Mouse (Mus musculus) limb, embryonic 14.5 days (tissue): ENCODE measurements around the gene Atp2b2. TPM values are rescaled to one million over a fixed set of nuclear protein-coding genes. Genes with fewer than 3 reads are reported as not detected.

Source experiments
- ATAC-seq: fragments of 200-750 bp; cut with Nextera tagmentation; 2 replicates; pipeline ENCODE4 v1.8.0; 2017; ENCODE audit warnings: low read depth, moderate number of reproducible peaks, moderate TSS enrichment; ENCODE audit not compliant: low FRiP score
- DNase-seq: peaks from one replicate; pipeline ENCODE4 v3.0.0-alpha.2; 2015; ENCODE audit warnings: low spot score
- H3K27ac ChIP-seq: fragments of 300-500 bp; sonication (generic); replicated peaks from 2 replicates; pipeline ENCODE4 v1.5.1; 2014; ENCODE audit warnings: low read depth, mild to moderate bottlenecking, low read length, moderate library complexity, mixed read lengths
- H3K27me3 ChIP-seq: fragments of 300-500 bp; sonication (generic); 2 replicates; pipeline ENCODE4 v1.6.1; 2014; ENCODE audit warnings: low read length, mixed read lengths; ENCODE audit not compliant: control insufficient read depth, insufficient read depth
- H3K36me3 ChIP-seq: fragments of 300-500 bp; sonication (generic); 2 replicates; pipeline ENCODE4 v1.6.1; 2014; ENCODE audit warnings: mild to moderate bottlenecking, low read length, moderate library complexity, mixed read lengths; ENCODE audit not compliant: control insufficient read depth, insufficient read depth
- H3K4me1 ChIP-seq: fragments of 300-500 bp; sonication (generic); 2 replicates; pipeline ENCODE4 v1.6.1; 2014; ENCODE audit warnings: antibody characterized with exemption, low read length, mixed read lengths; ENCODE audit not compliant: control insufficient read depth, insufficient read depth
- H3K4me2 ChIP-seq: fragments of 300-500 bp; sonication (generic); replicated peaks from 2 replicates; pipeline ENCODE4 v1.6.1; 2014; ENCODE audit warnings: low read depth, mild to moderate bottlenecking, low read length, moderate library complexity; ENCODE audit not compliant: severe bottlenecking
- H3K4me3 ChIP-seq: fragments of 300-500 bp; sonication (generic); replicated peaks from 2 replicates; pipeline ENCODE4 v1.5.1; 2014; ENCODE audit warnings: low read length
- H3K9ac ChIP-seq: fragments of 300-500 bp; sonication (generic); 2 replicates; pipeline ENCODE4 v1.6.1; 2014; ENCODE audit warnings: mild to moderate bottlenecking, low read depth, low read length, moderate library complexity; ENCODE audit not compliant: severe bottlenecking
- H3K9me3 ChIP-seq: fragments of 300-500 bp; sonication (generic); 2 replicates; pipeline ENCODE4 v1.6.1; 2016; ENCODE audit warnings: low read length; ENCODE audit not compliant: control insufficient read depth
- POLR2A ChIP-seq: fragments of 200-500 bp; IDR thresholded peaks from 2 replicates; pipeline ENCODE4 v1.8.0; 2012; ENCODE audit warnings: inconsistent platforms, mild to moderate bottlenecking, moderate library complexity, borderline replicate concordance; ENCODE audit not compliant: insufficient read depth, insufficient read length; ENCODE audit errors: extremely low read depth
- WGBS: fragments of 180-500 bp; shearing (Covaris S2); extraction: QIAGEN DNeasy Blood & Tissue Kit; methylation state at CpG from one replicate; pipeline ENCODE4 v1.1.7; 2014; 5-methylcytosine and 5-hydroxymethylcytosine counted together
- polyA plus RNA-seq, 2 experiments: library from polyadenylated mRNA; depleted of rRNA in 1 of 2; stranded (reverse) in 1 of 2; unstranded in 1 of 2; fragments of >200 nt; fragmentation: Nextera tagmentation in 1 of 2; extraction: Ambion mirVana in 1 of 2; gene quantifications; 2 replicates each; pipeline versions ENCODE4 v1.2.1 to v1.2.3; 2012 to 2014

The Atp2b2 gene
- polyA plus RNA-seq, 2 experiments, result 0.09 to 0.11 TPM

DNA sequence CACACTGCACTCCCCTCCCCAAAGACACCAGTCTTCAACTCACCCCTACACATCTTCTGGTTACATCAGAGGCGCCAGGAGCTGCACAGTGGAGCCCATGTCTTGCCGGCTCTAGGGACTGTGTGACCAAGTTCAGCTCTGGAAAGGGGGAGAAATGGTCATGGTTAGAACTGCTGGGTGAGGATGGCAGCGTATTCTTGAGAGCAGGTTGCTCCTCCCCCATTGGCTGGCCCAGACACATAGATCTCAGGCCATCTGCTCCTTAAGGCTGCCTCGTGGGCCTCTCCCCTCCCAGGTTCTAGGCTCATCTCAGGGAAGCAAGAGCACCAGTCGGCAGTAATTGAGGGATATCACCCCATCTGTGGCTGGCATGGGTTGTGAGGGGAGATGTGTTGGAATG is 121.9 kb downstream of the Atp2b2 start:
- no peak for ATAC-seq
- Histone ChIP-seq H3K4me2 (no peak overlapping the region), H3K36me3 (no peaks in the 10 kb centered on the region), H3K4me3 (no peak overlapping the region), H3K4me1 (no peaks in the 10 kb centered on the region), H3K27me3 (no peaks in the 10 kb centered on the region), H3K27ac (no peak overlapping the region), H3K9me3 (no peaks in the 10 kb centered on the region), H3K9ac (no peak overlapping the region)
- WGBS, result 64% methylated on average over 5 of the region's 5 CpGs
- no peak for DNase-seq
- no peak for TF ChIP-seq POLR2A

DNA sequence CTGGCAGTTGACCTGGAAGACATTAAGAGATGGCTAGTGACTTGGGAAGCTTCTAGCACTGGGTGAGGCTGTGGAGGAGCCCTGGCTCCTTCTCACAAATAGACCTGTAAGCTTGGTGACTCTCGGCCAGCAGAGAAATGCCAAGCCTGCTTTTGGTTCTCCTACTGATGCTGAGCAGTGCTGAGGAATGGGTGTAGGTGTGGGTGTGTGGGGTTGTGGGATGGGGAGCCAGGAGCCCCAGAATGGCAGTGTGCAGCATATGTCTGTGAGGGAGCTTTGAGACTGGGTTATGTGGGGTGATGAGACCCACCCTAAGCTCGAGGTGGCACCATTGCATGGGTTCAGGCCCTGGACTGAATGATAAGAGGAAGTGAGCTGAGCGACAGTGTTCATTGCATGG is 129.7 kb downstream of the Atp2b2 start:
- Histone ChIP-seq H3K9me3 (no peaks in the 10 kb centered on the region), H3K27me3 (no peaks in the 10 kb centered on the region), H3K4me2 (no peak overlapping the region), H3K36me3 (no peaks in the 10 kb centered on the region), H3K4me1 (no peaks in the 10 kb centered on the region), H3K9ac (no peak overlapping the region), H3K4me3 (no peak overlapping the region), H3K27ac (no peak overlapping the region)
- WGBS, result 71% methylated on average over 3 of the region's 3 CpGs
- no peak for DNase-seq
- TF ChIP-seq POLR2A, result no peak
- no peak for ATAC-seq

DNA sequence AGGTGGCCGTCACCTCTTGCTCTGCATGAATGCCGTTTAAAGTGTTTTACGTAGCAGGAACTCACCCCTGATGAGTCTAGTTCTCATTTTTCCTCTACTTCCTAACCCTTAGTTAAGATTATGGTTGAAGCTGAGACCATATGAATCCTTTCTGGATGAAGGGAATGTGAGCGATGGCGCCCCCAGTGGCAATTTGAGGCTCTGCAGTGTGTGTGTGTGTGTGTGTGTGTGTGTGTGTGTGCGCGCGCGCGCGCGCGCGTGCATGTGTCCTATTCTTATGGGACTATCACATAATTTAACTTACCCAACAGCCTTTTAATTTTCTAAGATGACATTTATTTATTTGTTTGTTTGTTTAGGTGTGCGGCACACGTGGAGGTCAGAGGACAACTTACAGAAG is 131.3 kb downstream of the Atp2b2 start:
- no peak overlapping the region for H3K4me3 ChIP-seq
- no peak overlapping the region for H3K9ac ChIP-seq
- H3K4me1 ChIP-seq, result no peaks in the 10 kb centered on the region
- H3K9me3 ChIP-seq, result no peaks in the 10 kb centered on the region
- no peak for ATAC-seq
- no peak overlapping the region for H3K4me2 ChIP-seq
- 73% methylated on average over 16 of the region's 16 CpGs for WGBS
- no peaks in the 10 kb centered on the region for H3K36me3 ChIP-seq
- TF ChIP-seq POLR2A, result no peak
- H3K27ac ChIP-seq, result no peak overlapping the region
- DNase-seq, result no peak
- H3K27me3 ChIP-seq, result no peaks in the 10 kb centered on the region

DNA sequence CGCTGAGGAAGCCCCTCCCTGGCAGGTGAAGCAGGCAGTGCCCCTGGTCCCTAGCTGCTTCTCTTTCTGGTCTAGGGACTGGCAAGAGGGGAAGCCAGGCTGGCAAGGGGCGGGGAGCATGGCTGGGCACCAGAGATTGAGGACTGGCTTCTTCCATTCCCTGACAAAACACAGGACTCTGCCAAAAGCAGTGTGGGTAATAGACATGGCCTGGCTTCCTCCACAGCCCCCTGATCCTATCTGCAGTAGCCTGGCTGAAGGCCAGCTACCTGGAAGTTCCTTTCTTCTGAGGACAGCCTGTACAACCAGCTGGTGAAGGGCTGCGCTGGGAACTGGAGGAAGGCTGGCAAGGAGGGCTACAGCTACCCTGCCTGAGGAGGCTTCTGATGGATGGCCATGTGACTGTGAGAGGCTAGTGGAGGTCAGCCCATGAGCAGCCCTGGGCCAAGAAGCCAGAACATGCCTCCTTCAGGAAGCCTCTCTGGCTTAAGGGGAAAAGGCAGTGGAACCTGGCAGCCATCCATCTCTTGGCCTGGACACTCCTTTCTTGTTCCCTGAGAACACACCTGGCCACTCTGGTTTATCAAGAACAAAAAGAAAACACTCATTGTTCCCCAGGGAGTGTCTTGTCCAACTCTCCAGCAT is 131.9 kb downstream of the Atp2b2 start:
- 80% methylated on average over 3 of the region's 3 CpGs for whole genome bisulfite sequencing
- DNase-seq, result no peak
- no peak for ATAC-seq

DNA sequence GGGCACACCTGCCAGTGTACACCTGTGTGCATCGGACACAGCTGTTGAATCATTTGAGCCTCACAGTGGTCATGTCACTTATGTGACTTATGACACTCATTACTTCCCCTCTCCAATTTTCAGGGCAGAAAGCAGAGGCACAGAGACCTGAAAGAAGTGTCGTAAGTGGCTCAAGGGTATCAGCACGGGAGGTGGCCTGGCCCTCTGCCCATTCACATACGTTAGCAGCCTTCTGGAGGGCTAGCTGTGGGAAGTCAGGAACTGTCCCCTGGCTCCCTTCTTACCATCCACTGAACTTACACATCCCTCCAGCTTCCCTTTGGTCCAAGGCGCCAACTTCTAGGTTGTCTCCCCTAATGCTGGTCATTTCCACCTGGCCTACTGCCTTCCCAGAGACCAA is 132.6 kb downstream of the Atp2b2 start:
- WGBS, result 70% methylated on average over 5 of the region's 5 CpGs
- Histone ChIP-seq H3K4me1 (no peaks in the 10 kb centered on the region), H3K27me3 (no peaks in the 10 kb centered on the region), H3K4me2 (no peak overlapping the region), H3K9ac (no peak overlapping the region), H3K9me3 (no peaks in the 10 kb centered on the region), H3K4me3 (no peak overlapping the region), H3K27ac (no peak overlapping the region), H3K36me3 (no peaks in the 10 kb centered on the region)
- TF ChIP-seq POLR2A, result no peak
- no peak for DNase-seq
- ATAC-seq, result no peak

More for the DNA sequence above, 131.9 kb downstream of the Atp2b2 start:
- H3K4me2 ChIP-seq, result no peak overlapping the region
- no peak for TF ChIP-seq POLR2A
- no peak overlapping the region for H3K9ac ChIP-seq
- H3K9me3 ChIP-seq, result no peaks in the 10 kb centered on the region
- no peaks in the 10 kb centered on the region for H3K36me3 ChIP-seq
- H3K27me3 ChIP-seq, result no peaks in the 10 kb centered on the region
- no peak overlapping the region for H3K4me3 ChIP-seq
- H3K27ac ChIP-seq, result no peak overlapping the region
- H3K4me1 ChIP-seq, result no peaks in the 10 kb centered on the region

DNA sequence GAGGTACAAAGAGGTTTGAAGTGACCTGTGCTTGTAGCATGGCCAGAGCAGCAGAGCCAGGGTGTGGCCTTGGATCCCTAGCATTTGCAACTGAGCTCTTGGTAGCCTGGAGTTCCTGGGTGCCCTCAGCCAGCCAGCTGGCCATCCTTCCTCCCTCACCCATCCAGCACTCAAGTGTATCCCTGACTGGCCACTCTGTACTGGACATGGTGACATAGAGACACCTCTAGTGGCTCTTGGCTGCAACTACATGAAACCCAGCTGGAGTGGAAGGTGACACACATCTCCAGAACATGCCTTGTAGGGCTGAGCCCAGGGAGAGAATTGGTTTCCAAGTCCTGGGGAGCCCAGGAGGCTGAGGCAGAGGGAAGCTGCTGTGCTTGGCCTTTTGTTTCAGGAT is 134.3 kb downstream of the Atp2b2 start:
- ATAC-seq, result no peak
- no peaks in the 10 kb centered on the region for H3K9me3 ChIP-seq

More for the DNA sequence above, 134.3 kb downstream of the Atp2b2 start:
- Histone ChIP-seq H3K27ac (no peak overlapping the region), H3K9ac (no peak overlapping the region), H3K36me3 (no peaks in the 10 kb centered on the region), H3K4me1 (no peaks in the 10 kb centered on the region), H3K4me3 (no peak overlapping the region), H3K4me2 (no peak overlapping the region), H3K27me3 (no peaks in the 10 kb centered on the region)
- TF ChIP-seq POLR2A, result no peak
- DNase-seq, result no peak
